Mouse (Mus musculus): ENCODE results near the gene Tmpo.

The Tmpo gene

GRCm38 (mm10) chr10:91122646-91123045 lies 58.5 kb downstream of the Tmpo start:
- DNase-seq (ENCODE audit: low read depth, low spot score) = no peak

- DNase-seq (ENCODE audit: low read depth, low spot score) = no peak
Measured at GRCm38 (mm10) chr10:91116958-91117357, 64.2 kb downstream of the Tmpo start.

- no peak for DNase-seq (ENCODE audit: low read depth, low spot score)
Measured at GRCm38 (mm10) chr10:91109841-91110240, 71.3 kb downstream of the Tmpo start.

GRCm38 (mm10) chr10:91105981-91106380 lies 75.1 kb downstream of the Tmpo start:
- DNase-seq (ENCODE audit: low read depth, low spot score) = no peak

DNA sequence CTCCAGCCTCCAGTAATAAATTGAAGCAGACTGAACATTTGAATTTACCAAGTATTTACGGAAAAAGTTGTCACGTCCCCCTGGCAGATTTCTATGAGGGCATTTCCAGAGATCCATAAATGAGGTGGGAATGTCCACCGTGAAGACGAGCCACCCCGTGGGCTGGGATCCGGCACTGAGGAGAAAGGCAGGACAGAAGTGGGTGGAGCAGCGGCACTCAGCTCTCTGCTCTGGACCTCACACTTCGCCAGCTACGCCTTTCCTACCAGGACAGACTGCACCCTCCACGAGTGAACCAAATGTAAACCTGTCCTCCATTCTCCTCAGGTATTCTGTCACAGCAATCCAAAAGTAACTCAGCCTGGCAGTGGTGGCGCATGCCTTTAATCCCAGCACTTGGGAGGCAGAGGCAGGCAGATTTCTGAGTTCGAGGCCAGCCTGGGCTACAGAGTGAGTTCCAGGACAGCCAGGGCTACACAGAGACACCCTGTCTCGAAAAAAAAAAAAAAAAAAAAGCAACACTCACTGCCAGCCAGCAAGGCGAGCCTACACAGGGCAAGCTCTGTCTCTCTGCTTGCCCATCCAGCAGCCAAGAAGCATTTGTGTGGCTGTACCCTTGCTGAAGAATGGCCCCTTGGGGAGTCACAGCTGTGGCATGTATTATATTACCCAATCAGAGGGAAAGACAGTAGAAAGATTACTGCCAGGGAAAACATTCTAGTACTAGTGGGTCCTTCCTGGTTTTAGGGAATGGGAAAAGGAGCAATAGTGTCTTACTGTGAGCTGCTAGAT lies 78.1 kb downstream of the Tmpo start:
- DNase-seq (ENCODE audit: low read depth, low spot score) = no peak

- no peak for DNase-seq (ENCODE audit: low read depth, low spot score)
Measured at GRCm38 (mm10) chr10:91101936-91102335, 79.2 kb downstream of the Tmpo start.

DNA sequence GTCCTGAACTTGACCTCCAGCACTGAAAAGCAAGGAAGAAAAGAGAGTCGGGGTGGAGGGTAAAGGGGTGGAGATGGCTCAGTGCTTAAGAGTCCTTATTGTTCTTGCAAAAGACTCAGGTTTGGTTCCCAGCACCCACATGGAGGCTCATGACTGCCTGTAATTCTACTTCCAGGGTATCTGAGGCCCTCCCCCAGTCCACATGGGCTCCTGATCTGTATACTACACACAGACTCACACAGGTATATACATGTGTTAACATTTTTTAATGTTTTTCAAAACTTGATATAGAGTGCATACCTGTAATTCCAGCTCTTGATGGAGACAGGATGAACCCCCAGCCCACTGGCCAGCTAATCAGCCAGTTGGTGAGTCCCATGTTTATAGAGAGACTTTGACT lies 81.0 kb downstream of the Tmpo start:
- DNase-seq (ENCODE audit: low read depth, low spot score) = no peak

- no peak for DNase-seq (ENCODE audit: low read depth, low spot score)
Measured at GRCm38 (mm10) chr10:91098056-91098455, 83.1 kb downstream of the Tmpo start.
